Mouse (Mus musculus): ENCODE measurements around the gene Riox1.

- no peak for TF ChIP-seq POLR2A (IDR thresholded peaks at IDR 0.05; ENCODE audit: borderline replicate concordance, extremely low read depth, insufficient read depth, insufficient read length, poor library complexity, severe bottlenecking)
- TF ChIP-seq CTCF (IDR thresholded peaks at IDR 0.05; ENCODE audit: borderline replicate concordance, extremely low read depth, insufficient read depth, insufficient read length) = no peak
Observed at GRCm38 (mm10) chr12:83978862-83979261, 28.5 kb downstream of the Riox1 start.
